Mouse (Mus musculus) CD8-positive naive resting alpha-beta T cell, adult 2 months (primary cell): ENCODE measurements around the gene Napsa.

Experiments
- DNase-seq, 2 experiments: peaks; one replicate each; pipeline ENCODE4 v3.0.0; 2022; ENCODE audit warnings: low read depth in 2 of 2, low spot score in 2 of 2

Napsa gene

DNA sequence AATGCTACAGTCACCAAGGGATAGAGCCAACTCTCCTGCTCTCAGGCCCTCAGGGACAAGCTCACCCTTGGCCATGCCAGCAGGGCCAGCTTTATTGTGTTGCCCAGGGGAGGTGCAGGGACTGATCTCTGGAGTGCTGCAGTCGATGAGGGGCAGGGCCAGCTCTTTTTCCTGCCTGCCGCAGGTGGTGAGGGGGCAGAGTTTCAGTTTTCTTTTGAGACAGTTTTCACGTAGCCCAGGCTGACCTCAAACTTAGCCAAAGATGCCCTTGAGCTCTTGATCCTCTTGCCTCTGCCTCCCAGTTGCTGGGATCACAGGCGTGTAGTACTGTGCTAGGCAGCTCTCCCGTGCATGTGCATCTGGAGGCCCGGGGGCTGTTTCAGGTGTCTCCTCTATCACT is 1.2 kb upstream of the Napsa start:
- DNase-seq = no peak

DNA sequence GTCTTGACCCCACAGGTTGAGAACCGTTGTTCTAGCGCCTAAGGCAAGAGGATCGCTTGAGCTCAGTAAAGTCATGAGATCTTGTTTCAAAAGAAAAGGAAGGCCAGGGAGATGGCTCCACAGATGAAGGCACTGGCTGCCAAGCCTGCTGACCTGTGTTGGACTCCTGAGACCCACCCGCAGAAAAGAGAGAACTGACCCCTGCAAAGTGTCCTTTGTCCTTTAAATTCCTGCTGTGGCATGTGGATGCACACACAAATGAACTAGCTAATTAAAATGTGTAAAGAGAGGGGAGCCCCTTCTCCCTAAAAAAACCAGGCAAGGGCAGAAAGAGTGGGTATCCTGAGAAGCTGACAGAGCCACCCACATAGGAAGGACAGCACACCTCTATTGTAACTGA is 369 bp upstream of the Napsa start:
- DNase-seq = no peak

DNA sequence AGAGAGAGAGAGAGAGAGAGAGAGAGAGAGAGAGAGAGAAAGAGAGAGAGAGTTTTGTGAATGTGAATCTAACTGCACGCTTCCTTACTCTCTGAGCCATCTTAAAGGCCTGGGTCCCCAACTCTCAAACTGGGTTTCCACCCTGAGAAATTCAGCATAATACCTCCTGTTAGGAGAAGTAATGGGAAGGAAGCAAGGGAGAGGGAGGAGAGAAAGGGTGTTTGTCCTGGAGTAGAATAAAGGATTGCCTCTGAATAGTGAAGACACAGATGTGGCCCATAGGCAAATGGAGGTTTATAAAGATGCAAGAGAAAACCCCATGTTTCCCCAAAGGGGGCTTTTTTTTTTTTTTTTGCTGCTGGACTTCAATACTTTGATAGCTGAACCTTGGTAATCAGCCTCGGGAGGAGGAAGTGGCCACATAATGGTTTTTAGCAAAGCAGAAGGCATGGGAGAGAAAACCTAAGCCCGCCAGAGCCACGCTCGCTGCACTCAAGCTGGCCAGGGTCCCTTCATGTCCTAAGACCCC is 840 bp downstream of the Napsa start:
- no peak for DNase-seq

DNA sequence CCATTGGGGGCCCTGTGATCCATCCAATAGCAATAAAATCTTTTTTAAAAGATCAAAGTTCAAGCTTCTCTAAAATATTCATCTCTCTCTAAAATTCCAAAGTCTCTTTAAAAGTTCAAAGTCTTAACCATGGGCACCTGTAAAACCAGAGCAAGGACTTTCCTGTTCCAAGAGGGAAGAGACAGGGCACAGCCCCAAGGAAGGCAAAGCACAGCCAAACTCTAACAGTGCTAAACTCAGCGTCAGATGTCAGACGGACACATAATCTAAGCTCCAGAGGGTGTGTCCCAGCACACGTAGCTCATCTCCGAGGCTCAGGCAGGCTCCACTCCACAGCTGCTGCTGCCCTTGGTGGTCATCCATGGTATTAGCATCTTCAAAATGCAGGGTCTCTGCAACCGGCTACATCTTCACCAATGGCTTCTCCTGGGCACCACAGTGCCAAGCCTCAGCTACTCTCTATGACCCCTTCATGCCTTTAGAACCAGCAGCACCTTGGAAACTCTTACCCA is 4.2 kb downstream of the Napsa start:
- DNase-seq = no peak

DNA sequence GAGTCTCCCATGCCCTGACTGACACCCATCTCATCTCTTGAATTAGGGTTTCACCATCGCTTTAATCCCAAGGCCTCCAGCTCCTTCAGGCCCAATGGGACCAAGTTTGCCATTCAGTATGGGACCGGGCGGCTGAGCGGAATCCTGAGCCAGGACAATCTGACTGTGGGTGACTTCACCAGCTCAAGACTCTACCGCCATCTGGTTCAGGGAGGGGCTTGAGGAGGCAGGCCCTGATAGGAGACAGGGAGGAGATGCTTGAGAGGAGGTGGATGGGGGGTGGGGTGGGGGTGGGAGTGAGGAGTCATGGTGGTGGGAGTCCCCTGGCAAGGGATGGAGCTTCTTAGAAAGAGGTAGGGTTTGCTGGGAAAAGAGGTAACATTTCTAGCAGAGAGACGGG is 9.5 kb downstream of the Napsa start:
- no peak for DNase-seq

DNA sequence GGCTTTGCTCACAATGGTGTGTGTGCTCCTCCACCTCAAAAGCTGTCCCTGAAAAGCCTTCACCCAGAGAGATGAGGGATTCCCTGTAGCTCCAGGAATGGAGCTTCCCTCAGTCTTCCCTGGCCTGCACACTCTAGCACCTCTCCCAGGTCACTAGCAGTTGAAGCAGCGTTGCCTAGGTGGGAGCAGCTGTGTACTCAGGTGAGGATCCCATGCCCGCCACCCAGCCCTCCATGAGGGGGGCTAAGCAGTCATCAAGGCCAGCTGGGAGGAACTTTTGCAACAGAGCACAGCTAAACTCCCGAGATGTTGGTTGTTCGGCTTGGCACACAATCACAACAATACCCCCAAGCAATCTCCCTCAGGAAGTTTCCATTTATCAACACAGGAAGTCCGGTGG is 10.5 kb downstream of the Napsa start:
- DNase-seq = no peak

DNA sequence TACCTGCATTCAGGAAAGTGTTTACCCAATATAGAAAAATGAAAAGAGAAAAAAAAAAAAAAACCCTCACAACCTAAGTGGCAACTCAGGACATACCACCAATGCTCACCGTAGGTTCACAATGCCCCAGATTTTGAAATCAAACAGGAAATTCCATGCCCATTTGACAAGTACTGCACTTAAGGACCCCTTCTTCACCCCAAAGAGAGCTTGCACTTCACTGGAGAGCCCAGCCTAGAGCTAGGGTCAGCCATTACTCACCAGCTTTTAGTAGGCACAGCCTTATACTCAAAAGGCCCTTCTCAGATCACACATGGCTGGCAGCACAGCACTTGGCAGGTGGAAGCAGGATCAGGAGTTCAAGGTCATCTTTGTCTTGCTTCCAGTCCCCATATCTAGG is 11.0 kb downstream of the Napsa start:
- DNase-seq = no peak

DNA sequence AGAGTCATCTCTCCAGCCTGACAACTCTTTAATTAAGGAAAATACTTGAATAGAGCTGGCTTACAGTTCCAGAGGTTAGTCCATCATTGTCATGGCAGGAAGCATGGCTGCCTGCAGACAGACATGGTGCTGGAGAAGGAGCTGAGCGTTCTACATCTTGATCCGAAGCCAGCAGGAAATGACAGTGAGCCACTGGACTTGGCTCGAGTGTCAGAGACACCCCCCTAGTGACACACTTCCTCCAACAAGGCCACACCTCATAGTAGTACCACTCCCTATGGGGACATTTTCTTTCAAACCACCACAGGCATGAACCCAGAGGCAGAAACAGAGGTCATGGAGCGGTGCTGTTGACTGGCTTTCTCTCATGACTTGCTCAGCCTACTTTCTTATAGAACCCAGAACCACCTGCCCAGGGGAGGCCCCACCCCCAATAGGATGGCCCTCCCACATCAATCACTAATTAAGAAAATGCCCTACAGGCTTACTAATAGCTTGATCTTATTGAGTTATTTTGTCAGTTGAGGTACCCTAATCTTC is 12.2 kb downstream of the Napsa start:
- DNase-seq = no peak

DNA sequence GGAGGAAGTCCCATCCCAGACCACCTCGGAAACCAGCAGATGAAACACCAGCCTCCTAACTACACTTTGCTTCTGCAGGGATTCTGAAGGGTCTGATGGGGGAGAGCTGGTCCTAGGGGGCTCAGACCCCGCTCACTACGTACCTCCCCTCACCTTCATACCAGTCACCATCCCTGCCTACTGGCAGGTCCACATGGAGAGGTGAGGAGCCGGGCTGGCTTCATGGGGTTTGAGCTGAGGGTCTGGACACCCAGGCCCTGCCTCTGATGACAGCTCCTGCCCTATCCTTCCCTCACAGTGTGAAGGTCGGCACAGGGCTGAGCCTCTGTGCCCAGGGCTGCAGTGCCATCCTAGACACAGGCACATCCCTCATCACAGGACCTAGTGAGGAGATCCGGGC is 12.7 kb downstream of the Napsa start:
- no peak for DNase-seq

DNA sequence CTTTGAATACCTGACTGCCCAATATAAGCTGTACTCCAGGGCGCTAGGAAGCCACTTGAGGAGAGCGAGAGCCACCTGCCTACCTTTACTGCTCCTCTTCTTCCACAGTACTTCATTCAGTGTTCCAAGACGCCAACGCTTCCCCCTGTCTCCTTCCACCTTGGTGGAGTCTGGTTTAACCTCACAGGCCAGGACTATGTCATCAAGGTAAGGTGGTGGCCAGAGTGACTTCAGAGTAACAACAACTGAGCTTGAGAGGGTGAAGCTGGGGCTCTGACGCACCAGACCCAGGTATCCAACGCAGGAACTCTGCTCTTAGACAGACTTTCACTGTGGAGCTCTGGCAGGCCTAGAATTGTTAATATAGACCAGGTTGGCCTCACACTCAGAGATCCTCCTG is 13.4 kb downstream of the Napsa start:
- no peak for DNase-seq

DNA sequence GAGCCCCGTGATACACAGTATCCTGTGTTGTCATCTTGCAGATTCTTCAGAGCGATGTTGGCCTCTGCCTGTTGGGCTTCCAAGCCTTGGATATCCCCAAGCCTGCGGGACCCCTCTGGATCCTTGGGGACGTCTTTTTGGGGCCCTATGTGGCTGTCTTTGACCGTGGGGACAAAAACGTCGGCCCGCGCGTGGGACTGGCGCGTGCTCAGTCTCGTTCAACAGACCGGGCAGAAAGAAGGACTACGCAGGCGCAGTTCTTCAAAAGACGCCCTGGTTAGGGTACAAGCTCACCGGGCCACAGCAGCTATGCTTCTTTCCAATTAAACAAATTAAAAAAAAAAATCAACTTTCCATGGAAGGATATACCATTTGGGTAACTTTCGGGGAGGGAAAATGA is 14.3 kb downstream of the Napsa start:
- no peak for DNase-seq

DNA sequence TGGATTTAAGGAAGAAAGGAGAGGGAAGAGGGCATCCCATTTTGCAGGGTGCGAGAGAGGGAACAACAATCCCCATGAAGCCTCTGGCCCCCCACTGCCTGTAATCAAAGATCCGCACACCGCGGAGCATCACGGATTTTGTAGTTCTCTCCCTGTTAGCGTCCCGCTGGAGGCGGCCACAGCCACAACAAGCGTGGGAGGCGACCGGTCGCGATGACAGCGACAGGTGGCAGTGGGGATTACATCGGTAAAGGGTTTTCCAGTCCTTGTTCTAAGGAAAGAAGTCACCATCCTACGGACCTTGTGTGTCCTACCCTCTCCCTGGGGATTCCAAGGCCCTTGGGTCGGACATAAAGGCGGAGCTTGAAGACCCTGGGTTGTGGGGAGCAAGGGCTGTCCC is 14.8 kb downstream of the Napsa start:
- DNase-seq = no peak

DNA sequence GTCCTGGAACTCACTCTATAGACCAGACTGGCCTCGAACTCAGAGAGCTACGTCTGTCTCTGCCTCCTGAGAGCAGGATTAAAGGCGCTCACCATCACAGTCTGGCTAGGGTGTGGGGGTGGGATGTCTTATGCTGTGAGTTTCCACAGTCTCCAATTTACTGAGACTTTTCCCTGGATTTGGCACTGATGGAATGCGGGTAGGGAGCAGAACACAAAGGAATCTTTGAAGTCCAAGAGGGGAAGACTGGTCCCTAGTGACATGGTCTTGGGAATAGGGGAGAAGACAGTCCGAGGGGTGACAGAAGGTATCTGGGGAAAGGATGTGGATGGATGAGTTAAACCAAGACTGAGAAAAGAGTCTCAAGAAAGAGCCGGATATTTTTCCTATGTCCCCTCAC is 15.5 kb downstream of the Napsa start:
- no peak for DNase-seq

DNA sequence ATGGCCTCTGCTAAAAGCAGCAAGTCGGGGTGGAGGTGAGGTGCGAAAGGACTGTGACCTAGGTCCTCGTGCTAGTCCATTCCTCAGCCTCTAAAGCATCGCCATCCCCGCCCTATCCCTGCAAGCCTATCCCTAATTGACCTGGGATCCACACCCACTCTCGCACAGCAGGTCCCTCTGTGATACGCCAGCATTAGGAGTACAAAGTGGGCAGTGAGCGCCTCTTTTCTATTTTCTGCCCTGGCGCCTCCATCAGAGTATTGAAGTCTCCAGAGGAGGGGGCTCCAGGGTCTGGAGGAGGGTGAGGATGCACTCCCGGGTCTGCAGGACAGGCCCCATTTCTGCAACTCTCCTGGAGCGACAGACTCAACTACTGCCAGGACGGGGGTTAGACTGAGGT is 16.2 kb downstream of the Napsa start:
- no peak for DNase-seq

DNA sequence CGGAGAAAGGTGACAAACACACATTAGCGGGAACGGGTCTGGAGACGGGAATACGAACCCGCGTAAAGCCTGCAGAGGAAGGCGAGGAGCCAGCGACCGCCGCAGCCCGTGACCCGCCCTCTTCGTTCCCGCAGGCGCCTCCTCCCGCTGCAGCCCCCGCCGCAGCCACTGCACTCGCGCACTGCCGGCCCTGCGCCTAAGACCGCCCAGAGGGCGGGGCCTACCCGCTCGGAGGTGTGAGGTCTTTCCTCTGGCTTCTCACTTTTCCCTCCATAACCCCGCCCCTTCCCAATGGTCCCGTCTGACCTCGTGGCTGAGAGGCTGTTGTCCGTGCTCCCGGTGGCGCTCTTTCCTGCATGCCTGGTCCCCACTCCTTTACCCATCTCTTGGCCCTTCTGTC is 17.0 kb downstream of the Napsa start:
- DNase-seq = peak in 1 of 2 experiments; percentile 14

DNA sequence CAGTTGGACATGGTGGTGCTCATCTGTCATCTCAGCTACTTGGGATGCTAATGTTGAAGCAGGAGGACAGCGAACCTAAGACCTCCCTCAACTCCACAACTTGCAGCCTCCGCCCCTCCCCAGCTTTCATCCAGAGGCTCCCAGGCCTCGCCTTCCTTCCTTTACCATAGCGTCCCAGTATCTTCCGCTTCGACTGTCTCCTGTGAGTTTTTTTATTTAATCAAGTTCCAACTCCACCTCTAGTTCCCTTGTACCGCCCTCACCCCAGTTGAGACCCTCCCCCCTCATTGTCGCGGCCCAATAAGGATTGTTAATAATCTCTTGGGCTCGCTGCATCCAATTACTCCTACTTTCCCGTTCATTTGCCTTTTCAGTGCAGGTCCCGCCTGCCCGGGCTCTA is 17.8 kb downstream of the Napsa start:
- DNase-seq = no peak

DNA sequence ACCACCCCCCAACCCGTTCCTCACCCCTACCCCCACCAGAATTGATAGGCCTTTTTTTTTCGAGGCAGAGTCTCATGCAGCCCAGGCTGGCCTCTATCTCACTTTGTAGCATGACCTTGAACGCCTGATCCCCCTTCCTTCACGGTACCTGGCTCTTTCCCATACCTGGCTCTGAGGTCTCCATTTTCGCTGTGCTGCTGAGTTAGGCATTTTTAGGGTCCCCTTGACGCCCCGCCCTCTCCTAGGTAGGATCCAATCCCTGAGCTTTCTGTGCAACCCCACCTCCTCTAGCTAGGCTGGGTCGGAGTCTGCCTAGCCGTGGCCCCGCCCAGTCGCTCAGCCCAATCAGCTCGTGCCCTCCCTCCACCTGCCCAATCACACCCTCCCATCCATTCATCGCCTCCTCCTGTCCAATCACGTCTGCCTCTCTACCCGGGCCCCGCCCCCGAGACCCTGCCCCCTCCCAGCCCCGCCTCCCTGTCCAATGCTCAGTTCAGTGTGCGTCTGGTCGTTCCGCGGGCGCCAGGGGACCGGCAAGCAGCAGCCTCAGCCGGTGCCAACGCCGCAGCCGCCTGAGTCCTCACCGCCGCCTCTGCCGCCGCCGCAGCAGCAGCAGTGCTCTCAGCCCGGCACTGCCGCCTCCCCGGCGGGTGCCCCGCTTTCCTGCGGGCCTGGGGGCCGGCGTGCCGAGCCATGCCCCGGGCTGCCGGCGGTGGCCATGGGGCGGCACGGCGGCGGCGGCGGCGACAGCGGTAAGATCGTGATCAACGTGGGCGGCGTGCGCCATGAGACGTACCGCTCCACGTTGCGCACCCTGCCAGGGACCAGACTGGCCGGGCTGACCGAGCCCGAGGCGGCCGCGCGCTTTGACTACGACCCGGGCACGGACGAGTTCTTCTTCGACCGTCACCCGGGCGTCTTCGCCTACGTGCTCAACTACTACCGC is 18.5 kb downstream of the Napsa start, which contains the start of gene Kcnc3:
Gene Kcnc3 (plus strand): TSS at position 263 of the 946 bp plus-strand sequence.
- DNase-seq = peak; percentile 7 to 12

DNA sequence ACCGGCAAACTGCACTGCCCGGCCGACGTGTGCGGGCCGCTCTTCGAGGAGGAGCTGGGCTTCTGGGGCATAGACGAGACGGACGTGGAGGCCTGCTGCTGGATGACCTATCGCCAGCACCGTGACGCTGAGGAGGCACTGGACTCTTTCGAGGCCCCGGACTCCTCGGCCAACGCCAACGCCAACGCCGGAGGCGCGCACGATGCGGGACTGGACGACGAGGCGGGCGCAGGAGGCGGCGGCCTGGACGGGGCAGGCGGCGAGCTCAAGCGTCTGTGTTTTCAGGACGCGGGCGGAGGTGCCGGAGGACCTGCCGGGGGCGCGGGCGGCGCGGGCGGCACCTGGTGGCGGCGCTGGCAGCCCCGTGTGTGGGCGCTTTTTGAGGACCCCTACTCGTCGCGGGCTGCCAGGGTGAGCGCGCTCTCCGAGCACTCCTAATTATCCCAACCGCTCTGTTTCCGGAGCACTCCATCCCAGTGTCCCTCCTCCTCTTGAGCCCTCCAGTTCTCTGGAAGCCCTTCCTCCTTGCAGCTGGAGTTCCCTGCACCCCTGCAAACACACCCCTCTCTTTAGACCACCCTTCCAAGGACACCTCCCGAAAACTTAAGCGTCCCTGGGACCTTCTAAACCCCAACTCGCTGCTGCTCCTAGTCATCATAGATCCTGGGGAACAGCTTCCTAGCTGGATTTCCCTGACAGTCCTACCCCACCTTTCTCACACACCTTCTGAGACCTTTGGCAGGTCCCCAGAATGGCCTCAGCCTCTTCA is 19.4 kb downstream of the Napsa start:
- no peak for DNase-seq

DNA sequence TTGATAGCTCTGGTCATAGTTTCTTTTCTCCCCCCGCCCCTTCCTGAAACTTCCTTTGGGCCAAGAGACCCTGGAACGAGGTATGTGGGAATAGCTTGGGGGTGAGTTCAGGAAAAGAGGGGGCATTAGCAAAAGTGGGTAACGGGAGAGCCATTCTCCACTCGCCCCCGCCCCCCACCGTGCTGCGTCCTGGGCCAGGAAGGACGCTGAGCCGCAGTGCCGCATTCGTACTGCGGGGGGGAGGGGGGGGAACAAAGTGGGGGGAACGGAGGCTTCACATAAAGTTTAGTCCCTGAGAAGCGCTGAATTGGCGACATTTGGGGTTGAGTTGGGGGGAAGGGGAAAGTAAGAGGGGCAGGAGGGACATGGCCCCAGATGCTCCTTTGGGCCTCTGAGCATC is 20.9 kb downstream of the Napsa start:
- DNase-seq = no peak

DNA sequence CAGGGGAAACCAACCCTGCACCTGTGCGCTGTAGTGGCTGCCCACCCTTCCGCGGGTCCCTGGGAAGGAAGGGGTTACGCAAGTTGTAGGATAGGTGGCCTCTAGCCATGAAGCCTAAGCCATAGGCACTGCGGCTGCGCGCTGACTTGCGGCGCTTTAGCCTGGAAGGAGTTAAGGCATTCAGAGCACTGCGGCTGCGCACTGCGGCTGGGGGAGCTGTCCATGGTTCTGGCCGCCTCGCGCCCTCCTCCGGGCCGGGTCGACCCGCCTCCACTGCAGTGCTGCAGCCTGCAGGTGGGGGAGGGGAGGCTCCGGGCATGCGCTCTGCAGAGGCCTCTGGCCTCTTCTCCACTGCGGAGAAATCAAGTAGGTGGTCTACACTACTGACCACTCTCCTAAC is 21.6 kb downstream of the Napsa start:
- DNase-seq = peak in 1 of 2 experiments; percentile 19

DNA sequence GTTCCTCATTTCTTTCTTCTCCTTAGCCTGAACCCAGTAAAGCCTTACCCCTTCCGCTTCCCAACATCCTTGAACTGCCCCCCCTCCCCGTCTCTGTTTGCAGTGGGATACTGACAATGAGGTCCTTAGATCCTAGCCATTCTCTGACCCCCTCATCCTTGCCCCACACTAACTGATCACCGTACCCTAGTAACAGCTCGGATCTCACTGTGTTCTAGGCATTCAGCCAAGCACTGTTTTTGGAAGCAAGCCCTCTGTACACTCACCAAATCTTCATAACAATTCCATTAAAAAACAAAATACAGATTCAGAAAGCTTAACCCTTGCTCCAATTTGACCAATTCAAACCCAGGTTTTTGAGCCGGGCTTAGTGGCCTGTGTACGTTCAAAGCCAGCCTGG is 22.1 kb downstream of the Napsa start:
- DNase-seq = no peak

DNA sequence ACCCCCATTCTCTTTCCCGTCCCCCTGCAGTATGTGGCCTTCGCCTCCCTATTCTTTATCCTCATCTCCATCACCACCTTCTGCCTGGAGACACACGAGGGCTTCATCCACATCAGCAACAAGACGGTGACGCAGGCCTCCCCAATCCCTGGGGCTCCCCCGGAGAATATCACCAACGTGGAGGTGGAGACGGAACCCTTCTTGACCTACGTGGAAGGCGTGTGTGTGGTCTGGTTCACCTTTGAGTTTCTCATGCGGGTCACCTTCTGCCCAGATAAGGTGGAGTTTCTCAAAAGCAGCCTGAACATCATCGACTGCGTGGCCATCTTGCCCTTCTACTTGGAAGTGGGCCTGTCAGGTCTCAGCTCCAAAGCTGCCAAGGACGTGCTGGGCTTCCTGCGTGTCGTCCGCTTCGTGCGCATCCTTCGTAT is 23.0 kb downstream of the Napsa start:
- no peak for DNase-seq
